In the genomic region with DNA sequence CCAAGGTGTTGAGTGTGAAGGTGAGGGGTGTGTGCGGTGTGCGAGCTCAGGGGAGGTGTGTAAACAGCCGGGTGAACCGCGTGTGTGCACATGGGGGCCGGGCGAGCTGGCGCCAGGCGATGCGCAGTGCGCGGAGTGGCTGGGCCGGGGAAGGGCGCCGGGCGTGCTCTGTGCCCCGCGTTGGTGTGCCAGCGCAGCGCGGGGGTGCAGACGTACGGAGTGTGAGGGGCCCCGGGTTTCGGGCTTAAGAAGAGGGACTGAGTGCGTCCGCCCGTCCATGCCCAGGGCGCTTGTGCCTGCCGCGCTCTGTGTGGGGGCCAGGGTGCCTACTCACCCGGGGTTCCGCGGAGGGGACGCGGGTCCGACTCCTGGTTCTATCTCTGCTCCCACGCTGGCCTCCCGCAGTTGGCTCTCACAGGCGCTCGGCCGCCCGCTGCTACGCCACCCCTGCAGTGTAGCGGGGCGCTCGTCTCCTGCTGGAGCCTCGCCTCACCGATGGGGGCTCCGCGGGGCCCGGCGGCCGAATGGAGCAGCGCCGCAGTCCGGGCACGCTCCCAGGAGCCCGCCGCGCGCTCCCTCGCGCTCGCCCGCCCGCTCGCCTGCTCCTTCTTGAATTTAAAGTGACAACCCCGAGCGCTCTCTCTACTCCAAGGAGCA, we compare ENCODE assay signal across 9 mouse cellular contexts. TPM values are rescaled to one million over a fixed set of nuclear protein-coding genes. Genes with fewer than 3 reads are reported as not detected.
DNase-seq lines count a peak whose midpoint lies in the region; ATAC-seq and TF ChIP-seq lines count a peak whose summit lies in the region.
"Had no signal": no experiment of that assay in that cellular context is flagged by ENCODE, and none has a peak within 500 bp of the region (broad histone marks: within the 10 kb centered on the region; RNA-seq: fewer than 3 reads in every experiment).

No protein-coding gene starts in this region.

- no peaks in the 10 kb centered on the region for H3K79me2 ChIP-seq in liver, adult 2 months (ENCODE audit: control insufficient read depth, insufficient read depth, low read length)

- H3K27ac ChIP-seq in kidney, adult 2 months (ENCODE audit: insufficient read depth, low read depth, low read length): no peak overlapping the region
- no peak overlapping the region for H3K27ac ChIP-seq in forebrain, postnatal 0 days (ENCODE audit: low read depth, low read length)
- H3K27ac ChIP-seq in intestine, embryonic 16.5 days (ENCODE audit: low read length): no peak overlapping the region
- no peak overlapping the region for H3K27ac ChIP-seq in liver, adult 2 months (replicated peaks; ENCODE audit: insufficient read depth, low read depth, low read length)
- no peak overlapping the region for H3K27ac ChIP-seq in neural tube, embryonic 14.5 days (ENCODE audit: low read depth, low read length)

- no peaks in the 10 kb centered on the region for H3K36me3 ChIP-seq in kidney, adult 2 months (ENCODE audit: control insufficient read depth, insufficient read depth, low read length)
- no peaks in the 10 kb centered on the region for H3K36me3 ChIP-seq in forebrain, postnatal 0 days (ENCODE audit: insufficient read depth)
- no peaks in the 10 kb centered on the region for H3K36me3 ChIP-seq in intestine, embryonic 16.5 days (ENCODE audit: control insufficient read depth, insufficient read depth, low read length)
- H3K36me3 ChIP-seq in liver, adult 2 months (ENCODE audit: control insufficient read depth, insufficient read depth, low read length): no peaks in the 10 kb centered on the region
- H3K36me3 ChIP-seq in neural tube, embryonic 14.5 days (ENCODE audit: control insufficient read depth, insufficient read depth, low read length): no peaks in the 10 kb centered on the region

- TF ChIP-seq CTCF in kidney, adult 2 months (conservative IDR thresholded peaks at IDR 0.05; ENCODE audit: insufficient read depth, insufficient read length, low read depth, low read length): no peak
- TF ChIP-seq CTCF in forebrain, postnatal 0 days (IDR thresholded peaks at IDR 0.05; ENCODE audit: low read depth): no peak; the same call in 1 of the 2 replicates
- no peak for TF ChIP-seq CTCF in liver, adult 2 months (IDR thresholded peaks at IDR 0.05; ENCODE audit: low read depth, low read length)

- peaks cover 6% of the 10 kb centered on the region; the same call in 1 of the 2 replicates for H3K4me1 ChIP-seq in kidney, adult 2 months (ENCODE audit: control insufficient read depth, insufficient read depth, low read length)
- no peaks in the 10 kb centered on the region for H3K4me1 ChIP-seq in forebrain, postnatal 0 days (ENCODE audit: insufficient read depth)
- peaks cover 11% of the 10 kb centered on the region for H3K4me1 ChIP-seq in intestine, embryonic 16.5 days (ENCODE audit: control insufficient read depth, insufficient read depth, low read length)
- H3K4me1 ChIP-seq in liver, adult 2 months (ENCODE audit: control insufficient read depth, insufficient read depth, low read length): peaks cover 6% of the 10 kb centered on the region; the same call in 1 of the 2 replicates
- H3K4me1 ChIP-seq in neural tube, embryonic 14.5 days (ENCODE audit: control insufficient read depth, insufficient read depth, low read length): no peaks in the 10 kb centered on the region; the same call in 1 of the 2 replicates

- WGBS in kidney, adult 2 months: under 1% methylated on average over 70 of the region's 70 CpGs
- WGBS in forebrain, postnatal 0 days: under 1% methylated on average over 62 of the region's 70 CpGs
- under 1% methylated on average over 70 of the region's 70 CpGs for WGBS in intestine, embryonic 16.5 days
- WGBS in liver, adult 2 months: 2% methylated on average over 70 of the region's 70 CpGs
- WGBS in neural tube, embryonic 14.5 days: under 1% methylated on average over 70 of the region's 70 CpGs

- ATAC-seq in forebrain, postnatal 0 days: peak; percentile 83
- ATAC-seq in intestine, embryonic 16.5 days: peak; percentile 58
- peak; percentile 86 for ATAC-seq in neural tube, embryonic 14.5 days (ENCODE audit: low read depth)

- H3K9ac ChIP-seq in forebrain, postnatal 0 days: peak overlapping the region; percentile 54
- peak overlapping the region; percentile 66 for H3K9ac ChIP-seq in intestine, embryonic 16.5 days (ENCODE audit: low read depth, low read length)
- peak overlapping the region; percentile 89 for H3K9ac ChIP-seq in liver, adult 2 months (ENCODE audit: low read depth, low read length)
- H3K9ac ChIP-seq in neural tube, embryonic 14.5 days (replicated peaks; ENCODE audit: low read depth, low read length): peak overlapping the region; percentile 52

- H3K4me3 ChIP-seq in kidney, adult 2 months (ENCODE audit: insufficient read depth, low read depth, low read length): peak overlapping the region; percentile 65
- H3K4me3 ChIP-seq in forebrain, postnatal 0 days (ENCODE audit: low read depth, low read length): peak overlapping the region; percentile 52
- H3K4me3 ChIP-seq in intestine, embryonic 16.5 days (ENCODE audit: low read length): peak overlapping the region; percentile 56
- peak overlapping the region; percentile 75 for H3K4me3 ChIP-seq in liver, adult 2 months (ENCODE audit: insufficient read depth, low read depth, low read length)
- H3K4me3 ChIP-seq in neural tube, embryonic 14.5 days (ENCODE audit: low read depth, low read length): peak overlapping the region; percentile 49

- no peaks in the 10 kb centered on the region for H3K27me3 ChIP-seq in kidney, adult 2 months (replicated peaks; ENCODE audit: control insufficient read depth, insufficient read depth, low read length)
- H3K27me3 ChIP-seq in forebrain, postnatal 0 days (ENCODE audit: insufficient read depth, low read length): peaks cover 6% of the 10 kb centered on the region
- H3K27me3 ChIP-seq in intestine, embryonic 16.5 days (replicated peaks; ENCODE audit: control insufficient read depth, insufficient read depth, low read length): peaks cover 26% of the 10 kb centered on the region
- H3K27me3 ChIP-seq in liver, adult 2 months (ENCODE audit: control insufficient read depth, insufficient read depth, low read length): peaks cover 5% of the 10 kb centered on the region; the same call in 1 of the 2 replicates
- H3K27me3 ChIP-seq in neural tube, embryonic 14.5 days (ENCODE audit: control insufficient read depth, insufficient read depth, low read length): peaks cover 11% of the 10 kb centered on the region

- peak; percentile 47 for DNase-seq in kidney, adult 2 months
- DNase-seq in kidney, adult 9 months: no peak
- peak; percentile 77 to 89 for DNase-seq in cerebellum, adult 18-20 months
- DNase-seq in forebrain, postnatal 0 days: peak; percentile 67
- DNase-seq in liver, adult 2 months (ENCODE audit: extremely low read depth, low read depth, low spot score): no peak
- DNase-seq in B cell, adult 2 months: no peak

- TF ChIP-seq POLR2A in kidney, adult 2 months (IDR thresholded peaks at IDR 0.05; ENCODE audit: low read depth, low read length): no peak
- TF ChIP-seq POLR2A in liver, adult 2 months (IDR thresholded peaks at IDR 0.05; ENCODE audit: extremely low read depth, insufficient read depth, low read length): no peak

- H3K9me3 ChIP-seq in forebrain, postnatal 0 days (ENCODE audit: low read length): no peaks in the 10 kb centered on the region
- no peaks in the 10 kb centered on the region for H3K9me3 ChIP-seq in intestine, embryonic 16.5 days (ENCODE audit: control insufficient read depth, low read length)
- no peaks in the 10 kb centered on the region for H3K9me3 ChIP-seq in neural tube, embryonic 14.5 days (ENCODE audit: control insufficient read depth, low read length)

- H3K4me2 ChIP-seq in forebrain, postnatal 0 days (ENCODE audit: low read depth): peak overlapping the region; percentile 96
- peak overlapping the region; percentile 98 for H3K4me2 ChIP-seq in intestine, embryonic 16.5 days (ENCODE audit: low read depth, low read length)
- H3K4me2 ChIP-seq in neural tube, embryonic 14.5 days (ENCODE audit: low read depth, low read length): peak overlapping the region; percentile 94

RNA-seq across cellular contexts. Expression of a gene that starts 0.5 kb away (rescaled TPM):
- 4.6 and 9.8 TPM in 2 replicates for polyA plus RNA-seq in kidney, adult 2 months (2012; rRNA removed)
- total RNA-seq in forebrain, postnatal 0 days (2014; rRNA removed): 8.2 and 13.0 TPM in 2 replicates
- 2.9 and 3.3 TPM in 2 replicates for polyA plus RNA-seq in forebrain, postnatal 0 days (2015; fragmentation: Nextera tagmentation; extraction: Ambion mirVana)
- polyA plus RNA-seq in intestine, embryonic 16.5 days (2015; fragmentation: Nextera tagmentation; extraction: Ambion mirVana): 0.34 and 0.36 TPM in 2 replicates
- total RNA-seq in liver, adult 2 months (2014; rRNA removed): 0.27 and 0.28 TPM in 2 replicates
- 0.47 and 0.91 TPM in 2 replicates for polyA plus RNA-seq in liver, adult 2 months (2012; rRNA removed)
- 4.4 and 4.8 TPM in 2 replicates for polyA plus RNA-seq in neural tube, embryonic 14.5 days (2014; fragmentation: Nextera tagmentation; extraction: Ambion mirVana)
- total RNA-seq: MEL had no signal

RNA-seq across cellular contexts. Expression of a gene that starts 21.7 kb away (rescaled TPM):
- polyA plus RNA-seq in kidney, adult 2 months (2012; rRNA removed): 2.8 TPM in 2 replicates
- not detected in 2 replicates for total RNA-seq in forebrain, postnatal 0 days (2014; rRNA removed)
- 0.13 TPM in 1 of 2 replicates, not detected in the other for polyA plus RNA-seq in forebrain, postnatal 0 days (2015; fragmentation: Nextera tagmentation; extraction: Ambion mirVana)
- 21.6 and 35.7 TPM in 2 replicates for polyA plus RNA-seq in intestine, embryonic 16.5 days (2015; fragmentation: Nextera tagmentation; extraction: Ambion mirVana)
- total RNA-seq in liver, adult 2 months (2014; rRNA removed): 6.3 and 6.6 TPM in 2 replicates
- 5.4 and 7.5 TPM in 2 replicates for polyA plus RNA-seq in liver, adult 2 months (2012; rRNA removed)
- not detected in 2 replicates for polyA plus RNA-seq in neural tube, embryonic 14.5 days (2014; fragmentation: Nextera tagmentation; extraction: Ambion mirVana)
- total RNA-seq: MEL had no signal

RNA-seq across cellular contexts. Expression of a gene that starts 33.5 kb away (rescaled TPM):
- polyA plus RNA-seq in kidney, adult 2 months (2012; rRNA removed): 286 and 295 TPM in 2 replicates
- total RNA-seq in forebrain, postnatal 0 days (2014; rRNA removed): 35.9 and 40.7 TPM in 2 replicates
- polyA plus RNA-seq in forebrain, postnatal 0 days (2015; fragmentation: Nextera tagmentation; extraction: Ambion mirVana): 28.9 and 34.5 TPM in 2 replicates
- 16.6 and 17.7 TPM in 2 replicates for polyA plus RNA-seq in intestine, embryonic 16.5 days (2015; fragmentation: Nextera tagmentation; extraction: Ambion mirVana)
- total RNA-seq in liver, adult 2 months (2014; rRNA removed): 266 and 269 TPM in 2 replicates
- 237 and 274 TPM in 2 replicates for polyA plus RNA-seq in liver, adult 2 months (2012; rRNA removed)
- polyA plus RNA-seq in neural tube, embryonic 14.5 days (2014; fragmentation: Nextera tagmentation; extraction: Ambion mirVana): 22.5 and 23.8 TPM in 2 replicates

RNA-seq across cellular contexts. Expression of a gene that starts 37.5 kb away (rescaled TPM):
- 35.1 and 35.6 TPM in 2 replicates for polyA plus RNA-seq in kidney, adult 2 months (2012; rRNA removed)
- 3.6 and 5.2 TPM in 2 replicates for total RNA-seq in forebrain, postnatal 0 days (2014; rRNA removed)
- 4.3 and 4.7 TPM in 2 replicates for polyA plus RNA-seq in forebrain, postnatal 0 days (2015; fragmentation: Nextera tagmentation; extraction: Ambion mirVana)
- polyA plus RNA-seq in intestine, embryonic 16.5 days (2015; fragmentation: Nextera tagmentation; extraction: Ambion mirVana): 24.1 and 28.2 TPM in 2 replicates
- 23.9 and 33.7 TPM in 2 replicates for total RNA-seq in liver, adult 2 months (2014; rRNA removed)
- polyA plus RNA-seq in liver, adult 2 months (2012; rRNA removed): 34.9 and 39.6 TPM in 2 replicates
- 2.6 and 6.1 TPM in 2 replicates for polyA plus RNA-seq in neural tube, embryonic 14.5 days (2014; fragmentation: Nextera tagmentation; extraction: Ambion mirVana)
- total RNA-seq: MEL had no signal

Comparison
In these comparisons a context has a peak if more than half of its experiments do, and no peak if none do; other contexts are left out.
1. DNase-seq: peak in kidney, adult 2 months (single experiment), cerebellum, adult 18-20 months (2 of 2) and forebrain, postnatal 0 days (single experiment); none in kidney, adult 9 months (single experiment), liver, adult 2 months (single experiment) and B cell, adult 2 months (0 of 2).
2. Peak in every context shown above with its lines, with median percentiles within 50 percentile points of each other: H3K4me3 ChIP-seq, ATAC-seq, H3K4me2 ChIP-seq and H3K9ac ChIP-seq.